Mouse (Mus musculus) ES-E14 (cell line): ENCODE results near the gene Zbtb20. TPM values are rescaled to one million over a fixed set of nuclear protein-coding genes. Genes with fewer than 3 reads are reported as not detected.

Experiments
- DNase-seq: peaks from one replicate; pipeline ENCODE4 v3.0.0-alpha.2; 2013; ENCODE audit warnings: low read depth, low spot score
- H3K27ac ChIP-seq: 2 replicates; pipeline ENCODE4 v1.5.1; 2012; ENCODE audit warnings: low read depth, mild to moderate bottlenecking, low read length, moderate library complexity, mixed read lengths; ENCODE audit not compliant: poor library complexity, insufficient read depth, severe bottlenecking
- H3K36me3 ChIP-seq: 2 replicates; pipeline ENCODE4 v1.6.1; 2012; ENCODE audit warnings: mild to moderate bottlenecking, low read length, moderate library complexity, mixed read lengths; ENCODE audit not compliant: control insufficient read depth, poor library complexity, insufficient read depth, severe bottlenecking
- H3K4me1 ChIP-seq, 2 experiments: fragments of 150-350 bp in 1 of 2; sonication (generic) in 1 of 2; 2 replicates each; pipeline ENCODE4 v1.6.1; 2012; ENCODE audit warnings: low read length in 2 of 2, mild to moderate bottlenecking in 1 of 2, mixed read lengths in 1 of 2; ENCODE audit not compliant: control insufficient read depth in 2 of 2, insufficient read depth in 2 of 2, poor library complexity in 1 of 2
- H3K4me3 ChIP-seq, 2 experiments: fragments of 150-350 bp in 1 of 2; sonication (generic) in 1 of 2; 2 replicates each; pipeline ENCODE4 v1.5.1; 2012; ENCODE audit warnings: low read length in 2 of 2, low read depth in 1 of 2, mild to moderate bottlenecking in 1 of 2, mixed read lengths in 1 of 2; ENCODE audit not compliant: insufficient read depth in 1 of 2, poor library complexity in 1 of 2, severe bottlenecking in 1 of 2
- H3K9ac ChIP-seq: 2 replicates; pipeline ENCODE4 v1.6.1; 2012; ENCODE audit warnings: low read depth, mild to moderate bottlenecking, low read length, mixed read lengths; ENCODE audit not compliant: poor library complexity, insufficient read depth, severe bottlenecking
- H3K9me3 ChIP-seq: fragments of 150-350 bp; sonication (generic); 2 replicates; pipeline ENCODE4 v1.6.1; 2012; ENCODE audit warnings: low read depth, mild to moderate bottlenecking, low read length; ENCODE audit not compliant: control insufficient read depth, insufficient read depth
- CHD2 ChIP-seq: IDR thresholded peaks from 2 replicates; pipeline ENCODE4 v1.6.1; 2014; ENCODE audit warnings: mild to moderate bottlenecking, low read depth, low read length, inconsistent platforms
- HCFC1 ChIP-seq: IDR thresholded peaks from 2 replicates; pipeline ENCODE4 v1.6.1; 2012; ENCODE audit warnings: low read length, inconsistent platforms, borderline replicate concordance; ENCODE audit not compliant: insufficient read depth
- MAFK ChIP-seq: IDR thresholded peaks from 2 replicates; pipeline ENCODE4 v1.6.1; 2014; ENCODE audit warnings: mild to moderate bottlenecking, low read depth, low read length, inconsistent platforms; ENCODE audit not compliant: insufficient read depth
- ZC3H11A ChIP-seq: IDR thresholded peaks from 2 replicates; pipeline ENCODE4 v1.6.1; 2012; ENCODE audit warnings: low read depth, mild to moderate bottlenecking, inconsistent platforms, low read length, borderline replicate concordance
- ZNF384 ChIP-seq: IDR thresholded peaks from 2 replicates; pipeline ENCODE4 v1.6.1; 2012; ENCODE audit warnings: low read depth, low read length, inconsistent platforms
- in situ Hi-C, 2 experiments: fragments of 600-800 bp; cut with MboI; formaldehyde crosslinking; loops; one replicate each; pipeline ENCODE4 v1.15.1; 2025; ENCODE audit warnings: low sequenced_read_pairs in 2 of 2, inconsistent platforms in 1 of 2; ENCODE audit not compliant: unreplicated experiment in 2 of 2
- total RNA-seq: library from RNA; depleted of rRNA; stranded (reverse); fragments of 300-350 nt; gene quantifications from 2 replicates; pipeline ENCODE4 v1.2.3, GENCODE M21; 2012

Zbtb20 gene
- total RNA-seq, 1 experiment: 4.0 TPM

DNA sequence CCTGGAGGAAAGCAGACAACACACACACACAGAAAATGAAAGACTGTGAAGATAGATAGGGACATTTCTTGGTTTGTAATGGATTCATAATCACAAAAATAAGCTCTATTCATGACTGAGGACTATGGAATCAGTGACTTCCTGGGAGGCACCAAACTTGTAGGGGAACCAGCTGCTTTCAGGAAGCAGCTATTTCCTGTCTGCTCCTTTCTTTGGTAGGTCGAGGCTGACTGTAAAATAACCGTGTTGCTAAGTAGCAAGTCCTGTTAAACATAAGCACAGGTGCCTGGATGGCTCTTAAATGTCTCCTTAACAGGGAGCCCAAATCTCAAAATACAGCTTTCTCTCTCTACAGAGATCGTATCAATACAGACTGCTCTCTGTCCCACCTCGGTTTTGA is 749.2 kb downstream of the Zbtb20 start:
- Histone ChIP-seq H3K9me3 (no peaks in the 10 kb centered on the region), H3K36me3 (no peaks in the 10 kb centered on the region), H3K4me3 (no peak overlapping the region), H3K9ac (no peak overlapping the region), H3K27ac (no peak overlapping the region), H3K4me1 (peaks cover 0 to 4% of the 10 kb centered on the region in 2 experiments; a peak in 2 of 4 replicates)
- no peak for DNase-seq
- TF ChIP-seq MAFK (no peak), ZC3H11A (no peak), ZNF384 (no peak), HCFC1 (no peak), CHD2 (no peak)
- in situ Hi-C loops: no loop called here

DNA sequence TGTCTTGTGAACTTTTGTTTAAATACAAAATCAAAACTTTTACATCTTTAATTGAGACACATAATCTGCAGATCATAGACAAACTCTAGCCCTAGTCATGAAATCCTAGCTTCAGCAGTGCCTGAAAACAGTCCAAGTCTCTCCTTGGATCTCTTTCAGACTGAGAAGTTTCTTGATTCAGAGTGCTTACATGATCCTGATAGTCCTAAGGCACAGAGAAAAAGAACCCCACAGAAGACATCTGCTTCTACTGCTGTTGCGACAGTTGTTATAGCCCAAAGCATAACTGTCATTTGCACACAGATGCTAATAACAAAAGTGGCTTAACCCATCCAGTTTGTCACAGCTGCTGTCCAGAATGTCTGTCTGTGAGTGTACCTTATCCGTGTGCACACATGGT is 749.6 kb downstream of the Zbtb20 start:
- Histone ChIP-seq H3K4me1 (peaks cover 0 to 4% of the 10 kb centered on the region in 2 experiments; a peak in 2 of 4 replicates), H3K9ac (no peak overlapping the region), H3K9me3 (no peaks in the 10 kb centered on the region), H3K4me3 (no peak overlapping the region), H3K27ac (no peak overlapping the region), H3K36me3 (no peaks in the 10 kb centered on the region)
- no peak for DNase-seq
- in situ Hi-C loops: no loop called here
- no peak for TF ChIP-seq HCFC1
- TF ChIP-seq CHD2: no peak
- no peak for TF ChIP-seq ZC3H11A
- no peak for TF ChIP-seq MAFK
- TF ChIP-seq ZNF384: no peak

DNA sequence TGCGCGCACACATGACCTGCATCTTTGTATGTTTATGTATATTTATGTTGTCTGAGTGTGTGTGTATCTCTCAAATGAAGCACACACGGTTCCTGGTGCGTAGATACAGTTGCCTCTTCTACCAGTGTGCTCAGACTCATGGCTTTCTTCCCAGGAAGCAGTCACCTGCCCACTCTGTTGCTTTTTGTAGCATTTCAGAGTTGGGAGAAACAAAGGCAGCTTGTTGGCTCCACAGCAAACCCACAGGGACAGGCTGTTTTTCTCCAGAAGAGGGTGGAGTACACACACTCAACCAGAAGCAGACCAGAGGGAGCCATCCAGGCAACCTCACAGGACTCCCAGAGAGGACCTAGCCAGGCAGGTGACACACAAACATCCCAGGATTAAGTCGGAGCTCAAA is 750.3 kb downstream of the Zbtb20 start:
- H3K4me3 ChIP-seq: no peak overlapping the region
- no peak for DNase-seq
- TF ChIP-seq CHD2 (no peak), MAFK (no peak), HCFC1 (no peak), ZNF384 (no peak)
- H3K4me1 ChIP-seq: peaks cover 0 to 4% of the 10 kb centered on the region in 2 experiments; a peak in 1 of 4 replicates
- no peaks in the 10 kb centered on the region for H3K36me3 ChIP-seq
- no peak overlapping the region for H3K9ac ChIP-seq
- H3K27ac ChIP-seq: no peak overlapping the region
- in situ Hi-C loops: no loop called here
- no peaks in the 10 kb centered on the region for H3K9me3 ChIP-seq

DNA sequence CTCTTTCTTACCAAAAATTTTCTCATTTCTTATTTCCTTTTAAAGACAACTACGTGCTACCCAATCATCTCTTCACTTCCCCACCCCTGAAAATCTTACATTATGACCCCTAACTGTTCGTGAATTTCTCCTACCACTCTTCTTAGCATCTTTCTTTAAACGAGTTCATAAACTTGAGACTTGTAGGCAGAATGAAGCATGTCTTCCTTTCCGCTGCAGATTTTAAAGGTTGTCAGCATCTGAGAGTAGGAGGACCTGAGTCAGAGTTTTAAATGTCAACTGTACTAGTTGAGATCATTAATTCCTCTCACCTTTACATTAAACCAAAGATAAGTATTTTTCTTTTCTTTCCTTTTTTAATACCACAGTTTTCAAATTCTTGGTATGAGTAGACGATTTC is 753.0 kb downstream of the Zbtb20 start:
- H3K4me1 ChIP-seq: no peaks in the 10 kb centered on the region

DNA sequence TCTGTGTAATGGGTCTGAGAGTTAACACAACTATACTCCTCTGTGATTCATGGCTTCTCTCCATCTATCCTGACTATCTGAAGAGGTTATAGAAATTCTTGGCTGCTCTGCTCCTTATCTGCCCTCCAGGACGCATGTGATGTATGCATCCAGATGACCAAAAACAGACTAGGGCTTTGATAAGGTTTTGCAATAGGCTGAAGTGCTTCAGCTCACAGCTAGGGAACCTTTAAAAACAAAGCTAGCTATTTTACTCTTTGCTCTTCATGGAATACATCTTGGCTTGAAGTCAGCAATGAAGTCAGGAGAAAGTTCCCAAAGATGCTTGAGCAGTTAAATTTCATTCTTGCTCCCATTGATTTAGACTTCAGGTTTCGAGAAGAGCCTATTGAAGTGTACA is 756.1 kb downstream of the Zbtb20 start:
- H3K9ac ChIP-seq: no peak overlapping the region
- no peak overlapping the region for H3K27ac ChIP-seq
- DNase-seq: no peak
- H3K4me3 ChIP-seq: no peak overlapping the region
- no peaks in the 10 kb centered on the region for H3K4me1 ChIP-seq
- in situ Hi-C loops: no loop called here
- no peaks in the 10 kb centered on the region for H3K36me3 ChIP-seq
- no peak for TF ChIP-seq CHD2
- TF ChIP-seq HCFC1: no peak
- no peak for TF ChIP-seq ZNF384
- H3K9me3 ChIP-seq: no peaks in the 10 kb centered on the region

More for the DNA sequence above, 753.0 kb downstream of the Zbtb20 start:
- Histone ChIP-seq H3K9ac (no peak overlapping the region), H3K36me3 (no peaks in the 10 kb centered on the region), H3K9me3 (no peaks in the 10 kb centered on the region), H3K27ac (no peak overlapping the region), H3K4me3 (no peak overlapping the region)
- in situ Hi-C loops: no loop called here
- DNase-seq: no peak
- TF ChIP-seq ZC3H11A (no peak), CHD2 (no peak), ZNF384 (no peak), HCFC1 (no peak), MAFK (no peak)
